Mouse (Mus musculus): Measurements from ENCODE around the gene Gas6. TPM values are rescaled to one million over a fixed set of nuclear protein-coding genes. Genes with fewer than 3 reads are reported as not detected.

Gas6 gene
- polyA plus RNA-seq, 1 experiment from 2014 or later = 56.9 TPM

- ATAC-seq (ENCODE audit: low read depth) = 0 out of 2 replicates have a peak, but pooled peaks have one; percentile 30
- Histone ChIP-seq H3K27me3 (replicated peaks; ENCODE audit: control insufficient read depth, insufficient read depth, low read length) (no peaks in the 10 kb centered on the region), H3K36me3 (ENCODE audit: control insufficient read depth, insufficient read depth, low read length) (no peaks in the 10 kb centered on the region), H3K9me3 (ENCODE audit: control insufficient read depth, low read length) (no peaks in the 10 kb centered on the region), H3K4me1 (ENCODE audit: control insufficient read depth, insufficient read depth, low read length) (no peaks in the 10 kb centered on the region), H3K27ac (replicated peaks; ENCODE audit: low read depth, low read length) (no peak overlapping the region), H3K4me2 (ENCODE audit: low read depth, low read length) (no peak overlapping the region), H3K9ac (ENCODE audit: low read depth, low read length) (no peak overlapping the region), H3K4me3 (ENCODE audit: low read depth, low read length) (no peak overlapping the region)
- peak; percentile 72 for DNase-seq (ENCODE audit: low spot score)
- WGBS = 58% methylated on average over 7 of the region's 7 CpGs
These were observed 21.7 kb upstream of the Gas6 start for GRCm38 (mm10) chr8:13516011-13516442.

DNA sequence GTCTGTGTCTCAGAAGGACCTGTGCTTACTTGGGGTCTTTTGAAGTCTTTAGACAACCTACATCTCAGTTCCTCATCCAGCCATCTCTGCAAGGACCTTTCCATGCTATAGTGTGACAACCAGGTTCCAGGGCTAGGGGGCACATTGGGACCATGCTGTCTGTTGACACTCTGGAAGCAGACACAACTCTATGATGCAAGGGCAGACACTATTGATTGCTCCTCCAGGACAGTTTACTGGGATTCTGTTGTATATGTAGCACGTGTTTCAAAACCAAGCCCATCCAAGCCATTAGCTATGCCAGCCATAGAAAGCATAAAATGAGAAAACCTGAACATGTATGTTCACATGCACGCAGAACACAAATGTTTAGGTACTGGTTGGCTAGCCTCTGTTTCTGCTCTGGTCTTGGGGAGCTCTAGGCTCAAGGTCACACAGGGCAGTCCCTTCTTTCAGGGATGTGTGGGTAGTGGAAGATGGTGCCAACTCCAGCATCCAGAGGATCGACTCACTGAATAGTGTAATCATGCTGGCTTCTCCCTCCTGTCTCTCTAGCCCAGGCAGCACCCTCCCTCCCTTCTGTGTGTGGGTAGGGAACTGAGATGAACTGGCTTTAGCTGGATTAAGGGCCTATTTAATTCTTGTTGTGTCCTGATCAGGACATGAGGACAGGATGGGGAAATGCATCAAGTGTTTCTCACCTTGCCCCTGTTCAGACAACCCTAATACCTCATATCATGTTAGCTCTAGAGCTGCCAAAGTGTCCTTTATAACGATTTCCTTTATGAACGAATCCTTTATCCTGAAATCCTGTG lies 19.5 kb upstream of the Gas6 start:
- no peak for DNase-seq (ENCODE audit: low spot score)
- H3K4me2 ChIP-seq (ENCODE audit: low read depth, low read length) = no peak overlapping the region
- H3K4me1 ChIP-seq (ENCODE audit: control insufficient read depth, insufficient read depth, low read length) = no peaks in the 10 kb centered on the region
- 79% methylated on average over 5 of the region's 5 CpGs for WGBS
- no peak for ATAC-seq (ENCODE audit: low read depth)
- H3K27ac ChIP-seq (replicated peaks; ENCODE audit: low read depth, low read length) = no peak overlapping the region
- no peak overlapping the region for H3K9ac ChIP-seq (ENCODE audit: low read depth, low read length)
- no peaks in the 10 kb centered on the region for H3K36me3 ChIP-seq (ENCODE audit: control insufficient read depth, insufficient read depth, low read length)
- H3K9me3 ChIP-seq (ENCODE audit: control insufficient read depth, low read length) = no peaks in the 10 kb centered on the region
- no peak overlapping the region for H3K4me3 ChIP-seq (ENCODE audit: low read depth, low read length)
- H3K27me3 ChIP-seq (replicated peaks; ENCODE audit: control insufficient read depth, insufficient read depth, low read length) = no peaks in the 10 kb centered on the region

- Histone ChIP-seq H3K27me3 (replicated peaks; ENCODE audit: control insufficient read depth, insufficient read depth, low read length) (no peaks in the 10 kb centered on the region), H3K9me3 (ENCODE audit: control insufficient read depth, low read length) (no peaks in the 10 kb centered on the region), H3K27ac (replicated peaks; ENCODE audit: low read depth, low read length) (no peak overlapping the region), H3K9ac (ENCODE audit: low read depth, low read length) (no peak overlapping the region), H3K36me3 (ENCODE audit: control insufficient read depth, insufficient read depth, low read length) (no peaks in the 10 kb centered on the region), H3K4me2 (ENCODE audit: low read depth, low read length) (no peak overlapping the region), H3K4me1 (ENCODE audit: control insufficient read depth, insufficient read depth, low read length) (no peaks in the 10 kb centered on the region), H3K4me3 (ENCODE audit: low read depth, low read length) (no peak overlapping the region)
- DNase-seq (ENCODE audit: low spot score) (no peak), ATAC-seq (ENCODE audit: low read depth) (no peak)
- 79% methylated on average over 6 of the region's 6 CpGs for WGBS
These were observed 18.4 kb upstream of the Gas6 start for GRCm38 (mm10) chr8:13512677-13513076.

DNA sequence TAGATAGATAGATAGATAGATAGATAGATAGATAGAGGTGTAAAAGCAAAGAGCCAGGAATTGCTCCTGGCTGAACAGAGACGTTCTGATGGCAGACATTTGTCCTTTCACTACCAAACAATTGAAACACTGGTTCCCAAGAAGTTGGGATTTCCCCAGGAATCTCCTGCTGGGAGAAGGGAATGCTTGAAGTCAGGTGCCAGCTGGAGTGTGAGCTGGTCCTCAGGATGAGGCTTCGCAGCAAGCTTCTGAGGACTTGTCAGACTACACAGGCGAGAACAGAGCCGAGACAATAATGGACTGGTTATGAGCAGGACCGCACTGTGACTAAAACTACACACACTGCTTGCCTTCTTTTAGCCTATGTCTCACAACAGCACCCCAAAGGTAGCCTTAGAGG lies 17.7 kb upstream of the Gas6 start:
- ATAC-seq (ENCODE audit: low read depth) (no peak), DNase-seq (ENCODE audit: low spot score) (no peak)
- no peak overlapping the region for H3K4me3 ChIP-seq (ENCODE audit: low read depth, low read length)
- no peaks in the 10 kb centered on the region for H3K36me3 ChIP-seq (ENCODE audit: control insufficient read depth, insufficient read depth, low read length)
- no peaks in the 10 kb centered on the region for H3K9me3 ChIP-seq (ENCODE audit: control insufficient read depth, low read length)
- no peaks in the 10 kb centered on the region for H3K27me3 ChIP-seq (replicated peaks; ENCODE audit: control insufficient read depth, insufficient read depth, low read length)
- 85% methylated on average over 5 of the region's 5 CpGs for WGBS
- no peak overlapping the region for H3K9ac ChIP-seq (ENCODE audit: low read depth, low read length)
- no peak overlapping the region for H3K27ac ChIP-seq (replicated peaks; ENCODE audit: low read depth, low read length)
- H3K4me2 ChIP-seq (ENCODE audit: low read depth, low read length) = no peak overlapping the region
- H3K4me1 ChIP-seq (ENCODE audit: control insufficient read depth, insufficient read depth, low read length) = no peaks in the 10 kb centered on the region

DNA sequence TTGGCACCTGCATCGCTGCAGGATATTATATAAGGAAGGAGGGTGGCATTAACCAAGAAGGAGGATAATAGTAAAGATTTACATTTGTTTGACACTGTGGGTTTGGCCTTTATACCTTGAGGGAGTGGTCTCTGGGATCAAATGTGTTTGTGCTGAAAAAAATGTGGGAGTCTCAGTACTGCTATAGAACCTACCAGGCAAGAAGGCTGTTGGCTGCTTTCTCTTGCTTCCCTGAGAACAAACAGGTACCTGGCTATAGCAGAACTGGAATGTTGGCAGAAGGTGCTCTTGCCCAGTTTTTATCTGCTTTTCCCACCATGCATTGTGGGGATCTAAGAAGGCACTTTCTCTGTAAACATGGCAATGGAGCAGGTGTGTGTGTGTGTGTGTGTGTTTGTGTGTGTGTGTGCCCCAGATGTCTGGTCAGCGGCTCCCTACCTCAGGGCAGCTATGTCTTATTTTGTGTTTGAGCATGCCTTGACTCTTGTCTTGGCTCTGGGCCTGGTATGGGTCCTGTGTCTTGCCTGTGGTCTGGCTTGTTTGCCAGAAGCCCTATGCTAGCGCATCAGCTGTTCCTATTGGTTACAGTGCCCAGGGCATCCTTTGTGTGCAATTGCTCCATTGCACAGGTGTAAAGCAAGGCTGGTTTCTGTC lies 13.1 kb upstream of the Gas6 start:
- Histone ChIP-seq H3K27ac (replicated peaks; ENCODE audit: low read depth, low read length) (no peak overlapping the region), H3K9ac (ENCODE audit: low read depth, low read length) (no peak overlapping the region), H3K36me3 (ENCODE audit: control insufficient read depth, insufficient read depth, low read length) (no peaks in the 10 kb centered on the region), H3K4me1 (ENCODE audit: control insufficient read depth, insufficient read depth, low read length) (no peaks in the 10 kb centered on the region), H3K4me3 (ENCODE audit: low read depth, low read length) (no peak overlapping the region), H3K27me3 (replicated peaks; ENCODE audit: control insufficient read depth, insufficient read depth, low read length) (no peaks in the 10 kb centered on the region), H3K9me3 (ENCODE audit: control insufficient read depth, low read length) (no peaks in the 10 kb centered on the region), H3K4me2 (ENCODE audit: low read depth, low read length) (no peak overlapping the region)
- DNase-seq (ENCODE audit: low spot score) = no peak
- 73% methylated on average over 3 of the region's 3 CpGs for WGBS
- ATAC-seq (ENCODE audit: low read depth) = no peak

DNA sequence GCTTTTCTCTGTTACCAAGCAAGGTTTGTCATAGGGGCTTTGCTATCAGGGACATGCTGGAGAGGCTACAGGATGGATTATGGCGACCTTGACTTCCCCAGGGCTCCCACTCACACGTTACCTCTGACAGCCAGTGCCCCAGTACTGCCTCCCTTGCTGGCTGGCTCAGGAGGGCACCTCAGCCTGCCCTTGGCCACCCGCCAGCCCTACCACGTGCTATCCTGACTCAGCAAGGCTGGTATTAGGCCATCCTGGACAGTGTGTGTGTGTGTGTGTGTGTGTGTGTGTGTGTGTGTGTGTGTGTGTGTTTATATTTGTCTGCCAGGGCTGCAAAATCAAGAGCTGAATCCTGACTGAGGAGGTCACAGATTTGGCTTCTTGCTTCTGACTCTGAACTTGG lies 12.6 kb upstream of the Gas6 start:
- no peak for ATAC-seq (ENCODE audit: low read depth)

GRCm38 (mm10) chr8:13504894-13505674 lies 10.8 kb upstream of the Gas6 start:
- ATAC-seq (ENCODE audit: low read depth) = no peak
- no peak overlapping the region for H3K4me2 ChIP-seq (ENCODE audit: low read depth, low read length)
- H3K36me3 ChIP-seq (ENCODE audit: control insufficient read depth, insufficient read depth, low read length) = no peaks in the 10 kb centered on the region
- DNase-seq (ENCODE audit: low spot score) = no peak
- H3K9me3 ChIP-seq (ENCODE audit: control insufficient read depth, low read length) = no peaks in the 10 kb centered on the region
- no peak overlapping the region for H3K4me3 ChIP-seq (ENCODE audit: low read depth, low read length)
- no peak overlapping the region for H3K27ac ChIP-seq (replicated peaks; ENCODE audit: low read depth, low read length)
- H3K4me1 ChIP-seq (ENCODE audit: control insufficient read depth, insufficient read depth, low read length) = no peaks in the 10 kb centered on the region
- no peaks in the 10 kb centered on the region for H3K27me3 ChIP-seq (replicated peaks; ENCODE audit: control insufficient read depth, insufficient read depth, low read length)
- H3K9ac ChIP-seq (ENCODE audit: low read depth, low read length) = no peak overlapping the region

More for the DNA sequence above, 12.6 kb upstream of the Gas6 start:
- Histone ChIP-seq H3K4me1 (ENCODE audit: control insufficient read depth, insufficient read depth, low read length) (no peaks in the 10 kb centered on the region), H3K4me2 (ENCODE audit: low read depth, low read length) (no peak overlapping the region), H3K9me3 (ENCODE audit: control insufficient read depth, low read length) (no peaks in the 10 kb centered on the region), H3K27me3 (replicated peaks; ENCODE audit: control insufficient read depth, insufficient read depth, low read length) (no peaks in the 10 kb centered on the region), H3K4me3 (ENCODE audit: low read depth, low read length) (no peak overlapping the region), H3K36me3 (ENCODE audit: control insufficient read depth, insufficient read depth, low read length) (no peaks in the 10 kb centered on the region), H3K27ac (replicated peaks; ENCODE audit: low read depth, low read length) (no peak overlapping the region), H3K9ac (ENCODE audit: low read depth, low read length) (no peak overlapping the region)
- WGBS = 26% methylated on average over 4 of the region's 4 CpGs
- DNase-seq (ENCODE audit: low spot score) = no peak

DNA sequence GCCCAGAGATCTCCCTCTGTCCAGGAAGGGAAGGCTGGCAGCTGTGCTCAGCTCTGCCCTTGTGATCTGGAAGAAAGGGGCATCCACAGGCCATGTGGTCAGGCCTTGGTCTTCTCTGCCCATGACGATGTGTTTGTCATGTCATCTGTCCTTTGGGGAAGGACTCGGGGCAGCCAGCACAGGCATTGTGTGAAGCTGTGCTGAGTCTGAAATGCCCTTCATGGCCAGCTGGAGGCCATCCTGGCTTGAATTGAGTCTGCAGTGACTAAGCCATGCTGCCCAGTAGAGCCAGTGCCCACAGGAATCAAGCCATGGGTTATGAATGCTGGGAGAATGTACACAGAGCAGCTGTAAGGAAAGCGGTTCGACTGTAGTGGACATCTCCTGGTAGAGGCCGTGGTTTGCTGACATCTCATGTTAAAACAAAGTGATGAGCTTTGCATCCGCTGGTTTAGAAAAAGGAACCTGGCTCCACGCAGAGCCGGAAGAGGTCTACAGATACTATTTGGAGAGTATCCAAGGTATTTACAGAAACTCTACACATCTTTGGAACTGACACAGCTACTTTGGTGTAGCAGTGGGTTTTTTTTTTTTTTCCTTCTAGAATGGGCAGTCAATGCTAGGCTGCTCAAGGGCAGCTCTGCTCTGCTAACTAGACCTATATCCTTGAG lies 9.8 kb upstream of the Gas6 start:
- no peak overlapping the region for H3K27ac ChIP-seq (replicated peaks; ENCODE audit: low read depth, low read length)
- ATAC-seq (ENCODE audit: low read depth) = no peak
- H3K4me3 ChIP-seq (ENCODE audit: low read depth, low read length) = no peak overlapping the region
- no peak for DNase-seq (ENCODE audit: low spot score)
- no peak overlapping the region for H3K4me2 ChIP-seq (ENCODE audit: low read depth, low read length)
- no peaks in the 10 kb centered on the region for H3K4me1 ChIP-seq (ENCODE audit: control insufficient read depth, insufficient read depth, low read length)
- no peak overlapping the region for H3K9ac ChIP-seq (ENCODE audit: low read depth, low read length)
- 79% methylated on average over 8 of the region's 8 CpGs for WGBS
- no peaks in the 10 kb centered on the region for H3K9me3 ChIP-seq (ENCODE audit: control insufficient read depth, low read length)
- no peaks in the 10 kb centered on the region for H3K36me3 ChIP-seq (ENCODE audit: control insufficient read depth, insufficient read depth, low read length)
- H3K27me3 ChIP-seq (replicated peaks; ENCODE audit: control insufficient read depth, insufficient read depth, low read length) = no peaks in the 10 kb centered on the region

Data from embryonic facial prominence, embryonic 14.5 days (tissue).